21 mouse cellular contexts compared by ENCODE assay signal in the genomic region with DNA sequence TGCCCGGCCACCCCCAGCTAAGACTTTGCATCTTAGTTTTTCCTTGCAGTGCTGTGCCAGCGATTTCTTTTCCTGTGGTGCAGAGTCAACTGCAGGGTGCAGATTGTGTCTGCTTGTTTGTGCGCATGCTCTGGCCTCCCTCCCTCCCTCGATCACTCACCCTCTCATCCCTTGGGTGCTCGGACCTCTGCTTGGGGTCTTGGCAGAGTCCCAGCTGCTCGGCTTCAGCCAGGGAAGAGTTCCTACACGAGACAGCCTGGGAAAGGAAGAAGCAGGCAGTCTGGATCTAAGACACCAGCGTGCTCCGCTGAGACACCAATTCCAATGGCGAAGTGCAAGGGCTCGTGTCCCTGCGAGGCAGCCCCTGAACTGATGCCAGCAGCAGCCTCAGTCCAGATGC. TPM values are rescaled to one million over a fixed set of nuclear protein-coding genes. Genes with fewer than 3 reads are reported as not detected.
DNase-seq lines count a peak whose midpoint lies in the region; ATAC-seq and TF ChIP-seq lines count a peak whose summit lies in the region.
"Had no signal": no experiment of that assay in that cellular context is flagged by ENCODE, and none has a peak within 500 bp of the region (broad histone marks: within the 10 kb centered on the region; RNA-seq: fewer than 3 reads in every experiment).

No protein-coding gene starts in this region.

- TF ChIP-seq POLR2A in kidney, adult 2 months (IDR thresholded peaks at IDR 0.05; ENCODE audit: low read depth, low read length), result no peak

- no peak overlapping the region for H3K9ac ChIP-seq in kidney, embryonic 14.5 days (ENCODE audit: low read depth, low read length)
- H3K9ac ChIP-seq in embryonic facial prominence, embryonic 15.5 days, result no peak overlapping the region
- H3K9ac ChIP-seq: hindbrain, embryonic 14.5 days; intestine, embryonic 15.5 days; limb, embryonic 12.5 days; liver, embryonic 13.5 days; neural tube, embryonic 12.5 days had no signal

- no peaks in the 10 kb centered on the region for H3K27me3 ChIP-seq in kidney, adult 2 months (replicated peaks; ENCODE audit: control insufficient read depth, insufficient read depth, low read length)
- H3K27me3 ChIP-seq in kidney, embryonic 14.5 days (ENCODE audit: control insufficient read depth, insufficient read depth, low read length), result no peaks in the 10 kb centered on the region
- H3K27me3 ChIP-seq in embryonic facial prominence, embryonic 15.5 days, result no peaks in the 10 kb centered on the region
- H3K27me3 ChIP-seq: intestine, embryonic 15.5 days; limb, embryonic 12.5 days; liver, embryonic 13.5 days; neural tube, embryonic 12.5 days had no signal

- no peak for TF ChIP-seq CTCF in kidney, adult 2 months (conservative IDR thresholded peaks at IDR 0.05; ENCODE audit: insufficient read depth, insufficient read length, low read depth, low read length)
- TF ChIP-seq CTCF in layer of hippocampus, adult 2 months (conservative IDR thresholded peaks at IDR 0.05), result no peak

- no peak overlapping the region for H3K27ac ChIP-seq in kidney, adult 2 months (ENCODE audit: insufficient read depth, low read depth, low read length)
- H3K27ac ChIP-seq in kidney, embryonic 14.5 days (ENCODE audit: low read depth, low read length), result no peak overlapping the region
- peak overlapping the region; percentile 34; the same call in 1 of the 2 replicates for H3K27ac ChIP-seq in embryonic facial prominence, embryonic 15.5 days (replicated peaks)
- H3K27ac ChIP-seq in layer of hippocampus, adult 2 months, result no peak overlapping the region
- H3K27ac ChIP-seq: hindbrain, embryonic 14.5 days; intestine, embryonic 15.5 days; left cerebral cortex, adult 2 months; limb, embryonic 12.5 days; liver, embryonic 13.5 days; neural tube, embryonic 12.5 days; stomach, postnatal 0 days had no signal

- WGBS in kidney, adult 2 months, result 67% methylated on average over 12 of the region's 12 CpGs
- 58% methylated on average over 12 of the region's 12 CpGs for WGBS in kidney, embryonic 14.5 days
- 47% methylated on average over 12 of the region's 12 CpGs for WGBS in embryonic facial prominence, embryonic 15.5 days

- no peak for ATAC-seq in kidney, embryonic 14.5 days (ENCODE audit: low FRiP score, low TSS enrichment)
- ATAC-seq in embryonic facial prominence, embryonic 15.5 days (ENCODE audit: insufficient number of reproducible peaks, low FRiP score, low TSS enrichment, low read depth), result no peak
- ATAC-seq: forebrain, embryonic 14.5 days; intestine, embryonic 15.5 days had no signal

- H3K9me3 ChIP-seq in kidney, embryonic 14.5 days (ENCODE audit: control insufficient read depth, low read length), result no peaks in the 10 kb centered on the region
- H3K9me3 ChIP-seq in embryonic facial prominence, embryonic 15.5 days (replicated peaks), result no peaks in the 10 kb centered on the region
- H3K9me3 ChIP-seq: intestine, embryonic 15.5 days; limb, embryonic 12.5 days; liver, embryonic 13.5 days; neural tube, embryonic 12.5 days had no signal

- H3K4me3 ChIP-seq in kidney, adult 2 months (ENCODE audit: insufficient read depth, low read depth, low read length), result no peak overlapping the region
- H3K4me3 ChIP-seq in kidney, embryonic 14.5 days (ENCODE audit: low read length), result no peak overlapping the region
- no peak overlapping the region for H3K4me3 ChIP-seq in embryonic facial prominence, embryonic 15.5 days (replicated peaks)
- no peak overlapping the region for H3K4me3 ChIP-seq in layer of hippocampus, adult 2 months
- H3K4me3 ChIP-seq: erythroblast, embryonic 14.5 days; intestine, embryonic 15.5 days; left cerebral cortex, adult 2 months; limb, embryonic 12.5 days; liver, embryonic 13.5 days; neural tube, embryonic 12.5 days had no signal

- no peak overlapping the region for H3K4me2 ChIP-seq in kidney, embryonic 14.5 days (replicated peaks; ENCODE audit: low read depth, low read length)
- H3K4me2 ChIP-seq in embryonic facial prominence, embryonic 15.5 days (replicated peaks), result no peak overlapping the region
- H3K4me2 ChIP-seq: hindbrain, embryonic 14.5 days; intestine, embryonic 15.5 days; limb, embryonic 12.5 days; liver, embryonic 13.5 days; neural tube, embryonic 12.5 days had no signal

- H3K4me1 ChIP-seq in kidney, adult 2 months (ENCODE audit: control insufficient read depth, insufficient read depth, low read length), result no peaks in the 10 kb centered on the region
- no peaks in the 10 kb centered on the region for H3K4me1 ChIP-seq in kidney, embryonic 14.5 days (ENCODE audit: control insufficient read depth, insufficient read depth, low read length)
- H3K4me1 ChIP-seq in embryonic facial prominence, embryonic 15.5 days, result peaks cover 4% of the 10 kb centered on the region; the same call in 1 of the 2 replicates
- H3K4me1 ChIP-seq: intestine, embryonic 15.5 days; limb, embryonic 12.5 days; neural tube, embryonic 12.5 days had no signal

- DNase-seq in gastrocnemius, postnatal 10 days, result peak; percentile 31
- no peak for DNase-seq in gastrocnemius, adult 18-20 months (ENCODE audit: low spot score)
- peak; percentile 65 for DNase-seq in kidney, adult 2 months
- DNase-seq in kidney, postnatal 10 days, result peak; percentile 76
- DNase-seq in layer of hippocampus, adult 2 months (ENCODE audit: low spot score in 2 of 2), result no peak
- DNase-seq in spleen, adult 12 weeks (ENCODE audit: low spot score), result no peak
- DNase-seq: cerebellum, adult 9-10 months; liver, embryonic 13.5 days; right cerebral cortex, postnatal 25 days; thymus, postnatal 36 days had no signal

- H3K36me3 ChIP-seq in kidney, adult 2 months (ENCODE audit: control insufficient read depth, insufficient read depth, low read length), result peaks cover 12% of the 10 kb centered on the region
- H3K36me3 ChIP-seq in kidney, embryonic 14.5 days (ENCODE audit: control insufficient read depth, insufficient read depth, low read length), result peaks cover 15% of the 10 kb centered on the region; the same call in 1 of the 2 replicates
- H3K36me3 ChIP-seq in embryonic facial prominence, embryonic 15.5 days, result peaks cover 32% of the 10 kb centered on the region
- H3K36me3 ChIP-seq: intestine, embryonic 15.5 days; neural tube, embryonic 12.5 days had no signal

RNA-seq across cellular contexts. Expression of a gene that starts 15.3 kb away (rescaled TPM):
- total RNA-seq in gastrocnemius, postnatal 10 days (2021), result under 1 TPM; 0.68 to 0.77 TPM
- under 1 TPM; 0.43 to 0.47 TPM for total RNA-seq in gastrocnemius, adult 18-20 months (2021)
- 0.24 and 0.25 TPM in 2 replicates for polyA plus RNA-seq in kidney, adult 2 months (2012; rRNA removed)
- 0.51 and 0.53 TPM in 2 replicates for polyA plus RNA-seq in kidney, embryonic 14.5 days (2014; fragmentation: Nextera tagmentation; extraction: Ambion mirVana)
- polyA plus RNA-seq in embryonic facial prominence, embryonic 15.5 days (2015; fragmentation: Nextera tagmentation; extraction: Ambion mirVana), result 0.47 and 0.65 TPM in 2 replicates
- under 1 TPM; 0.20 to 0.33 TPM for total RNA-seq in layer of hippocampus, adult 2 months (2021)
- polyA plus RNA-seq: neural tube, embryonic 12.5 days had no signal

RNA-seq across cellular contexts. Expression of a gene that starts 41.0 kb away (rescaled TPM):
- 1 to 10 TPM in 1 of 2 experiments, not detected in 1; 1.9 TPM for total RNA-seq in gastrocnemius, postnatal 10 days (2021)
- under 1 TPM; 0.30 to 0.36 TPM for total RNA-seq in gastrocnemius, adult 18-20 months (2021)
- polyA plus RNA-seq in kidney, adult 2 months (2012; rRNA removed), result 0.14 and 0.78 TPM in 2 replicates
- not detected in 2 replicates for polyA plus RNA-seq in kidney, embryonic 14.5 days (2014; fragmentation: Nextera tagmentation; extraction: Ambion mirVana)
- 1.8 and 3.8 TPM in 2 replicates for polyA plus RNA-seq in embryonic facial prominence, embryonic 15.5 days (2015; fragmentation: Nextera tagmentation; extraction: Ambion mirVana)
- under 1 TPM in 1 of 2 experiments, not detected in 1; 0.79 TPM for total RNA-seq in layer of hippocampus, adult 2 months (2021)
- total RNA-seq: megakaryocyte-erythroid progenitor cell, adult 5-6 weeks had no signal
- polyA plus RNA-seq: erythroblast, embryonic 14.5 days; liver, embryonic 13.5 days had no signal

RNA-seq across cellular contexts. Expression of a gene that starts 51.2 kb away (rescaled TPM):
- total RNA-seq in gastrocnemius, postnatal 10 days (2021), result 10 to 100 TPM; 34.5 to 45.9 TPM
- total RNA-seq in gastrocnemius, adult 18-20 months (2021), result 1 to 10 TPM; 6.2 to 8.3 TPM
- 232 and 272 TPM in 2 replicates for polyA plus RNA-seq in kidney, adult 2 months (2012; rRNA removed)
- 10.0 and 23.8 TPM in 2 replicates for polyA plus RNA-seq in kidney, embryonic 14.5 days (2014; fragmentation: Nextera tagmentation; extraction: Ambion mirVana)
- polyA plus RNA-seq in embryonic facial prominence, embryonic 15.5 days (2015; fragmentation: Nextera tagmentation; extraction: Ambion mirVana), result 15.5 and 18.2 TPM in 2 replicates
- 10 to 100 TPM; 24.8 to 26.3 TPM for total RNA-seq in layer of hippocampus, adult 2 months (2021)

Comparison
In these comparisons a context has a peak if more than half of its experiments do, and no peak if none do; other contexts are left out.
1. DNase-seq: peak in gastrocnemius, postnatal 10 days (single experiment), kidney, adult 2 months (single experiment) and kidney, postnatal 10 days (single experiment); none in gastrocnemius, adult 18-20 months (single experiment), layer of hippocampus, adult 2 months (0 of 2) and spleen, adult 12 weeks (single experiment).